Mouse (Mus musculus): ENCODE data around the gene Mief2. TPM values are rescaled to one million over a fixed set of nuclear protein-coding genes. Genes with fewer than 3 reads are reported as not detected.
A peak's percentile ranks its signal among the peaks of the same experiment; 100 is the strongest.

The Mief2 gene
- polyA plus RNA-seq, 1 experiment from 2014 or later = 25.4 TPM

- Histone ChIP-seq H3K4me3 (peak overlapping the region; percentile 56; the same call in 1 of the 2 replicates), H3K4me2 (peak overlapping the region; percentile 81), H3K9ac (0 out of 2 replicates have a peak overlapping the region, but pooled peaks have one; percentile 60), H3K9me3 (no peaks in the 10 kb centered on the region), H3K27ac (no peak overlapping the region), H3K27me3 (replicated peaks) (no peaks in the 10 kb centered on the region), H3K36me3 (replicated peaks) (peaks cover 13% of the 10 kb centered on the region), H3K4me1 (peaks cover 33% of the 10 kb centered on the region)
- WGBS = 79% methylated on average over 6 of the region's 6 CpGs
- ATAC-seq (replicated peaks) = no peak
Measured at GRCm38 (mm10) chr11:60729217-60729641, 1.0 kb downstream of the Mief2 start.

- peaks cover 33% of the 10 kb centered on the region for H3K4me1 ChIP-seq
- no peak overlapping the region for H3K4me3 ChIP-seq
- WGBS = 93% methylated on average over 9 of the region's 9 CpGs
- H3K27me3 ChIP-seq (replicated peaks) = no peaks in the 10 kb centered on the region
- no peak overlapping the region for H3K9ac ChIP-seq
- no peaks in the 10 kb centered on the region for H3K9me3 ChIP-seq
- no peak overlapping the region for H3K4me2 ChIP-seq
- no peak overlapping the region for H3K27ac ChIP-seq
- no peak for ATAC-seq (replicated peaks)
- H3K36me3 ChIP-seq (replicated peaks) = peaks cover 8% of the 10 kb centered on the region
Measured at GRCm38 (mm10) chr11:60730169-60730568, 2.0 kb downstream of the Mief2 start.

GRCm38 (mm10) chr11:60731251-60731650, 3.1 kb downstream of the Mief2 start:
- Histone ChIP-seq H3K4me3 (no peak overlapping the region), H3K9me3 (no peaks in the 10 kb centered on the region), H3K36me3 (replicated peaks) (peaks cover 8% of the 10 kb centered on the region), H3K4me2 (no peak overlapping the region), H3K9ac (no peak overlapping the region), H3K27ac (no peak overlapping the region), H3K4me1 (peaks cover 24% of the 10 kb centered on the region), H3K27me3 (replicated peaks) (no peaks in the 10 kb centered on the region)
- 92% methylated on average over 14 of the region's 14 CpGs for WGBS
- no peak for ATAC-seq (replicated peaks)

- Histone ChIP-seq H3K27me3 (replicated peaks) (no peaks in the 10 kb centered on the region), H3K9ac (no peak overlapping the region), H3K27ac (no peak overlapping the region), H3K4me1 (peaks cover 5% of the 10 kb centered on the region), H3K4me2 (no peak overlapping the region), H3K36me3 (replicated peaks) (peaks cover 8% of the 10 kb centered on the region), H3K9me3 (no peaks in the 10 kb centered on the region), H3K4me3 (no peak overlapping the region)
- no peak for ATAC-seq (replicated peaks)
- WGBS = 88% methylated on average over 2 of the region's 2 CpGs
Measured at GRCm38 (mm10) chr11:60734206-60734605, 6.0 kb downstream of the Mief2 start.

GRCm38 (mm10) chr11:60735191-60735590, 7.0 kb downstream of the Mief2 start:
- Histone ChIP-seq H3K9me3 (no peaks in the 10 kb centered on the region), H3K4me3 (no peak overlapping the region), H3K36me3 (replicated peaks) (peaks cover 8% of the 10 kb centered on the region), H3K9ac (no peak overlapping the region), H3K4me2 (no peak overlapping the region), H3K27me3 (replicated peaks) (no peaks in the 10 kb centered on the region), H3K27ac (no peak overlapping the region), H3K4me1 (no peaks in the 10 kb centered on the region)
- no peak for ATAC-seq (replicated peaks)
- 72% methylated on average over 5 of the region's 5 CpGs for WGBS

- WGBS = 92% methylated on average over 3 of the region's 3 CpGs
Measured at GRCm38 (mm10) chr11:60736491-60736890, 8.3 kb downstream of the Mief2 start.

GRCm38 (mm10) chr11:60737450-60737849, 9.3 kb downstream of the Mief2 start:
- H3K4me1 ChIP-seq = no peaks in the 10 kb centered on the region
- no peak overlapping the region for H3K27ac ChIP-seq
- peaks cover 14% of the 10 kb centered on the region for H3K36me3 ChIP-seq (replicated peaks)
- H3K4me3 ChIP-seq = no peak overlapping the region
- ATAC-seq (replicated peaks) = no peak
- H3K27me3 ChIP-seq (replicated peaks) = no peaks in the 10 kb centered on the region
- no peak overlapping the region for H3K9ac ChIP-seq
- no peak overlapping the region for H3K4me2 ChIP-seq
- H3K9me3 ChIP-seq = no peaks in the 10 kb centered on the region

More at GRCm38 (mm10) chr11:60736491-60736890, 8.3 kb downstream of the Mief2 start:
- Histone ChIP-seq H3K4me2 (no peak overlapping the region), H3K4me1 (no peaks in the 10 kb centered on the region), H3K27me3 (replicated peaks) (no peaks in the 10 kb centered on the region), H3K9ac (no peak overlapping the region), H3K27ac (no peak overlapping the region), H3K4me3 (no peak overlapping the region), H3K36me3 (replicated peaks) (peaks cover 8% of the 10 kb centered on the region), H3K9me3 (no peaks in the 10 kb centered on the region)
- ATAC-seq (replicated peaks) = no peak

GRCm38 (mm10) chr11:60740321-60740720, 12.1 kb downstream of the Mief2 start:
- Histone ChIP-seq H3K36me3 (replicated peaks) (peaks cover 23% of the 10 kb centered on the region; the same call in 1 of the 2 replicates), H3K4me3 (no peak overlapping the region), H3K9me3 (no peaks in the 10 kb centered on the region), H3K9ac (no peak overlapping the region), H3K4me2 (no peak overlapping the region), H3K4me1 (no peaks in the 10 kb centered on the region), H3K27me3 (replicated peaks) (no peaks in the 10 kb centered on the region), H3K27ac (no peak overlapping the region)
- no peak for ATAC-seq (replicated peaks)
- WGBS = 79% methylated on average over 3 of the region's 3 CpGs

GRCm38 (mm10) chr11:60755570-60755969, 27.4 kb downstream of the Mief2 start:
- Histone ChIP-seq H3K4me2 (no peak overlapping the region), H3K36me3 (replicated peaks) (peaks cover 24% of the 10 kb centered on the region)
- WGBS = 97% methylated on average over 7 of the region's 7 CpGs

GRCm38 (mm10) chr11:60761681-60762080, 33.5 kb downstream of the Mief2 start:
- H3K27me3 ChIP-seq (replicated peaks) = no peaks in the 10 kb centered on the region
- H3K36me3 ChIP-seq (replicated peaks) = peaks cover 3% of the 10 kb centered on the region; the same call in 1 of the 2 replicates
- no peak overlapping the region for H3K27ac ChIP-seq
- no peaks in the 10 kb centered on the region for H3K9me3 ChIP-seq
- H3K4me3 ChIP-seq = no peak overlapping the region
- ATAC-seq (replicated peaks) = no peak
- H3K4me1 ChIP-seq = no peaks in the 10 kb centered on the region
- H3K9ac ChIP-seq = no peak overlapping the region
- 88% methylated on average over 3 of the region's 3 CpGs for WGBS
- H3K4me2 ChIP-seq = no peak overlapping the region

More at GRCm38 (mm10) chr11:60755570-60755969, 27.4 kb downstream of the Mief2 start:
- Histone ChIP-seq H3K4me3 (no peak overlapping the region), H3K9ac (no peak overlapping the region), H3K9me3 (no peaks in the 10 kb centered on the region), H3K4me1 (no peaks in the 10 kb centered on the region), H3K27ac (no peak overlapping the region), H3K27me3 (replicated peaks) (no peaks in the 10 kb centered on the region)
- ATAC-seq (replicated peaks) = no peak

- Histone ChIP-seq H3K4me1 (no peaks in the 10 kb centered on the region), H3K27me3 (replicated peaks) (no peaks in the 10 kb centered on the region), H3K4me2 (no peak overlapping the region), H3K36me3 (replicated peaks) (no peaks in the 10 kb centered on the region), H3K27ac (no peak overlapping the region), H3K9me3 (no peaks in the 10 kb centered on the region), H3K9ac (no peak overlapping the region), H3K4me3 (no peak overlapping the region)
- WGBS = 82% methylated on average over 4 of the region's 4 CpGs
- ATAC-seq (replicated peaks) = no peak
Measured at GRCm38 (mm10) chr11:60766969-60767368, 38.8 kb downstream of the Mief2 start.

- H3K36me3 ChIP-seq (replicated peaks) = no peaks in the 10 kb centered on the region
- WGBS = 86% methylated on average over 2 of the region's 2 CpGs
- H3K4me3 ChIP-seq = no peak overlapping the region
- H3K9ac ChIP-seq = no peak overlapping the region
- no peak for ATAC-seq (replicated peaks)
- no peak overlapping the region for H3K4me2 ChIP-seq
- H3K9me3 ChIP-seq = no peaks in the 10 kb centered on the region
- peaks cover 4% of the 10 kb centered on the region for H3K4me1 ChIP-seq
- H3K27me3 ChIP-seq (replicated peaks) = no peaks in the 10 kb centered on the region
- no peak overlapping the region for H3K27ac ChIP-seq
Measured at GRCm38 (mm10) chr11:60769322-60769721, 41.1 kb downstream of the Mief2 start.

- ATAC-seq (replicated peaks) = no peak
- H3K9me3 ChIP-seq = no peaks in the 10 kb centered on the region
- no peak overlapping the region for H3K4me3 ChIP-seq
- H3K36me3 ChIP-seq (replicated peaks) = no peaks in the 10 kb centered on the region
- H3K27ac ChIP-seq = no peak overlapping the region
- 79% methylated on average over 3 of the region's 3 CpGs for WGBS
- peaks cover 15% of the 10 kb centered on the region for H3K4me1 ChIP-seq
- H3K4me2 ChIP-seq = no peak overlapping the region
- no peaks in the 10 kb centered on the region for H3K27me3 ChIP-seq (replicated peaks)
- no peak overlapping the region for H3K9ac ChIP-seq
Measured at GRCm38 (mm10) chr11:60770776-60771175, 42.6 kb downstream of the Mief2 start.

All from midbrain, embryonic 15.5 days (tissue).